Mouse (Mus musculus) brain, embryonic 14.5 days (tissue): ENCODE measurements around the gene Mast4.

Experiments used
- CTCF ChIP-seq: fragments of 200-500 bp; IDR thresholded peaks from 2 replicates; pipeline ENCODE4 v1.5.1; 2012; ENCODE audit warnings: inconsistent platforms, mild to moderate bottlenecking, moderate library complexity, borderline replicate concordance; ENCODE audit not compliant: insufficient read depth, insufficient read length; ENCODE audit errors: extremely low read depth
- POLR2A ChIP-seq: fragments of 200-500 bp; IDR thresholded peaks from 2 replicates; pipeline ENCODE4 v1.6.1; 2012; ENCODE audit warnings: mild to moderate bottlenecking, inconsistent platforms, borderline replicate concordance; ENCODE audit not compliant: poor library complexity, insufficient read depth, insufficient read length, severe bottlenecking; ENCODE audit errors: extremely low read depth

- no peak for TF ChIP-seq CTCF
- no peak for TF ChIP-seq POLR2A
Observed at GRCm38 (mm10) chr13:102902123-102902522, 432.2 kb downstream of the Mast4 start.
